Mouse (Mus musculus): ENCODE measurements at regions not wholly inside any gene's neighbourhood (a gene's known extent, or its start where the extent isn't known, plus 50 kb on each side); places are given as distances from the start of the nearest gene placed in this dataset.

- Histone ChIP-seq H3K9ac (ENCODE audit: low read depth, poor library complexity, severe bottlenecking) (no peak overlapping the region), H3K36me3 (ENCODE audit: control insufficient read depth, insufficient read depth, low read length, poor library complexity, severe bottlenecking) (no peaks in the 10 kb centered on the region), H3K4me3 (ENCODE audit: low read depth, low read length) (no peak overlapping the region), H3K27ac (ENCODE audit: insufficient read depth, low read length) (no peak overlapping the region), H3K9me3 (replicated peaks; ENCODE audit: control insufficient read depth, insufficient read depth, low read length, poor library complexity, severe bottlenecking) (no peaks in the 10 kb centered on the region), H3K4me1 (ENCODE audit: control insufficient read depth, insufficient read depth, low read length) (no peaks in the 10 kb centered on the region), H3K27me3 (ENCODE audit: control insufficient read depth, insufficient read depth, low read length, poor library complexity, severe bottlenecking) (no peaks in the 10 kb centered on the region)
- TF ChIP-seq EP300 (IDR thresholded peaks at IDR 0.05; ENCODE audit: insufficient read depth, low read depth, low read length), result no peak
- no peak for TF ChIP-seq POLR2A (IDR thresholded peaks at IDR 0.05; ENCODE audit: insufficient read depth, low read length)
- TF ChIP-seq CTCF (IDR thresholded peaks at IDR 0.05; ENCODE audit: low read depth, low read length), result no peak
These were observed 280.6 kb downstream of the Fsip2 start for GRCm38 (mm10) chr2:83224018-83224417.

GRCm38 (mm10) chr2:83226198-83226597, 282.8 kb downstream of the Fsip2 start:
- Histone ChIP-seq H3K27ac (ENCODE audit: insufficient read depth, low read length) (no peak overlapping the region), H3K4me3 (ENCODE audit: low read depth, low read length) (no peak overlapping the region), H3K4me1 (ENCODE audit: control insufficient read depth, insufficient read depth, low read length) (no peaks in the 10 kb centered on the region), H3K9me3 (replicated peaks; ENCODE audit: control insufficient read depth, insufficient read depth, low read length, poor library complexity, severe bottlenecking) (no peaks in the 10 kb centered on the region), H3K27me3 (ENCODE audit: control insufficient read depth, insufficient read depth, low read length, poor library complexity, severe bottlenecking) (no peaks in the 10 kb centered on the region), H3K9ac (ENCODE audit: low read depth, poor library complexity, severe bottlenecking) (no peak overlapping the region), H3K36me3 (ENCODE audit: control insufficient read depth, insufficient read depth, low read length, poor library complexity, severe bottlenecking) (no peaks in the 10 kb centered on the region)
- TF ChIP-seq POLR2A (IDR thresholded peaks at IDR 0.05; ENCODE audit: insufficient read depth, low read length) (no peak), EP300 (IDR thresholded peaks at IDR 0.05; ENCODE audit: insufficient read depth, low read depth, low read length) (no peak), CTCF (IDR thresholded peaks at IDR 0.05; ENCODE audit: low read depth, low read length) (no peak)

DNA sequence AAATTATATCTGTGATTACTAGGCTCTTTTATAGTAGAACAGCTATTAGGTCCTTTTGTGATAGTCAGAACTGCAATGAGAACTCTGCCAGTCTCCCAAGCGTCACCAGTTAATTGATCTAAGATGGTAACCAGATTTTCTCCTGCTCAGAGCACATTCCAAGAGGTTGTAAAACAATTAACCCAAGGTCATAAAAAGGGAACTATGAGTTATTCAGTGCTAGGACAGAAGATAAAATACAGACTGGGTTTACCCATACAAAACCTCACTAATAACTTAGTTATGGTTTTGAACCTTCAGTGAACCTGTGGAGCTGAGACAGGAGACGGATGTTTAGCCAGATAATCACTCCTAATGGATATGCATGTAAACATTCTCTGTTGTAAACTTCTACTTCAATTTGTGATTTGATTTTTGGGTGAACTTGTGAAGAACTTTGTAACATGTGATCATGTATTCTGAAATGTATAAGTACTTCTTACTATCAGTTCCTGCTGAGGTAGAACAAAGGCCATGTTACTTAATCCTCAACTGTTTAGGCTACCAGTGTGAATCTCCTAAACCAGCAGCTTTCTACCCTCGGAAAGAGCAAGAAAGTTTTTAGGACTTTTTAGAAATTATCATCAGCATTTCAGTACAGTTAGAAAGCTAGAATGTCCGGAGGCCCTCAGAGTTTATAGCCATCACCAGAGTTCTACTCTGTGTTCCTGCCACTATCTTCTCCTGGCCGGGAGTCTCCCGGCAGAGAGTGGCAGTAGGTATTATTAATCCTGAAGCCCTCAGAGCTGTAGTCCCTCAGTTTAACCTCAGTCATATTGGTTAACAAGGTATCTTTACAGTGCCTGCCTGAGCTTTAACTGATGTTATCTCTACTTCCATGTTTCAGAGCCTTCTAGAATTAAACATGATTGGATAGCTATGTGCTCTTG, 308.0 kb downstream of the Fsip2 start:
- TF ChIP-seq POLR2A (IDR thresholded peaks at IDR 0.05; ENCODE audit: insufficient read depth, low read length), result no peak
- no peak for TF ChIP-seq CTCF (IDR thresholded peaks at IDR 0.05; ENCODE audit: low read depth, low read length)
- no peak overlapping the region for H3K27ac ChIP-seq (ENCODE audit: insufficient read depth, low read length)
- no peaks in the 10 kb centered on the region for H3K9me3 ChIP-seq (replicated peaks; ENCODE audit: control insufficient read depth, insufficient read depth, low read length, poor library complexity, severe bottlenecking)
- H3K4me1 ChIP-seq (ENCODE audit: control insufficient read depth, insufficient read depth, low read length), result no peaks in the 10 kb centered on the region
- no peaks in the 10 kb centered on the region for H3K36me3 ChIP-seq (ENCODE audit: control insufficient read depth, insufficient read depth, low read length, poor library complexity, severe bottlenecking)
- no peaks in the 10 kb centered on the region for H3K27me3 ChIP-seq (ENCODE audit: control insufficient read depth, insufficient read depth, low read length, poor library complexity, severe bottlenecking)
- no peak overlapping the region for H3K9ac ChIP-seq (ENCODE audit: low read depth, poor library complexity, severe bottlenecking)
- H3K4me3 ChIP-seq (ENCODE audit: low read depth, low read length), result no peak overlapping the region

- Histone ChIP-seq H3K9ac (ENCODE audit: low read depth, poor library complexity, severe bottlenecking) (no peak overlapping the region), H3K4me3 (ENCODE audit: low read depth, low read length) (no peak overlapping the region), H3K27me3 (ENCODE audit: control insufficient read depth, insufficient read depth, low read length, poor library complexity, severe bottlenecking) (no peaks in the 10 kb centered on the region), H3K9me3 (replicated peaks; ENCODE audit: control insufficient read depth, insufficient read depth, low read length, poor library complexity, severe bottlenecking) (no peaks in the 10 kb centered on the region), H3K4me1 (ENCODE audit: control insufficient read depth, insufficient read depth, low read length) (no peaks in the 10 kb centered on the region), H3K36me3 (ENCODE audit: control insufficient read depth, insufficient read depth, low read length, poor library complexity, severe bottlenecking) (no peaks in the 10 kb centered on the region), H3K27ac (ENCODE audit: insufficient read depth, low read length) (no peak overlapping the region)
- no peak for TF ChIP-seq POLR2A (IDR thresholded peaks at IDR 0.05; ENCODE audit: insufficient read depth, low read length)
These were observed 313.4 kb downstream of the Fsip2 start for GRCm38 (mm10) chr2:83256811-83257321.

DNA sequence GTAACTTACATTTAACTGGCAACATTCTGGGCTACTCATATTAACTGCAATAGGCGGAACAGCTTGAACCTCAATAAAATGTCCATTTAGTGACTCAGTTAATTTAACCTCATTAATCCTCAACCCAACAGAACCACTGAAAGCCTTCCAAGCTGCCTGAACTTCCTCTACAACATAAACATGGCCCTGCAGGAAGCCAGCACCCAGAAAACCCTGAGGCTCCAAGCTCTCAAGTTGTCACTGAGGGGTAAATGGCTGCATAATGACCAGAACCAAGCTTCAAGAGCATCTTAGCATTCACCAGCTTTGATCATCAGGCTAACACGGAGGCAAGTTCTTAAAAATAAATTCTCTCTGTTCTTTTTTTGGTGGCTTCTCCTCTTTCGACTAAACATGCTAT, 315.2 kb downstream of the Fsip2 start:
- Histone ChIP-seq H3K4me3 (ENCODE audit: low read depth, low read length) (no peak overlapping the region), H3K4me1 (ENCODE audit: control insufficient read depth, insufficient read depth, low read length) (no peaks in the 10 kb centered on the region), H3K27ac (ENCODE audit: insufficient read depth, low read length) (no peak overlapping the region), H3K36me3 (ENCODE audit: control insufficient read depth, insufficient read depth, low read length, poor library complexity, severe bottlenecking) (no peaks in the 10 kb centered on the region), H3K9me3 (replicated peaks; ENCODE audit: control insufficient read depth, insufficient read depth, low read length, poor library complexity, severe bottlenecking) (no peaks in the 10 kb centered on the region), H3K27me3 (ENCODE audit: control insufficient read depth, insufficient read depth, low read length, poor library complexity, severe bottlenecking) (no peaks in the 10 kb centered on the region), H3K9ac (ENCODE audit: low read depth, poor library complexity, severe bottlenecking) (no peak overlapping the region)
- TF ChIP-seq EP300 (IDR thresholded peaks at IDR 0.05; ENCODE audit: insufficient read depth, low read depth, low read length) (no peak), CTCF (IDR thresholded peaks at IDR 0.05; ENCODE audit: low read depth, low read length) (no peak), POLR2A (IDR thresholded peaks at IDR 0.05; ENCODE audit: insufficient read depth, low read length) (no peak)

- no peak for TF ChIP-seq CTCF (IDR thresholded peaks at IDR 0.05; ENCODE audit: low read depth, low read length)
- TF ChIP-seq EP300 (IDR thresholded peaks at IDR 0.05; ENCODE audit: insufficient read depth, low read depth, low read length), result no peak
- no peak for TF ChIP-seq POLR2A (IDR thresholded peaks at IDR 0.05; ENCODE audit: insufficient read depth, low read length)
- Histone ChIP-seq H3K27ac (ENCODE audit: insufficient read depth, low read length) (no peak overlapping the region), H3K27me3 (ENCODE audit: control insufficient read depth, insufficient read depth, low read length, poor library complexity, severe bottlenecking) (no peaks in the 10 kb centered on the region)
These were observed 340.7 kb upstream of the Zc3h15 start for GRCm38 (mm10) chr2:83303515-83303914.

More at GRCm38 (mm10) chr2:83303515-83303914, 340.7 kb upstream of the Zc3h15 start:
- H3K9ac ChIP-seq (ENCODE audit: low read depth, poor library complexity, severe bottlenecking), result no peak overlapping the region
- H3K36me3 ChIP-seq (ENCODE audit: control insufficient read depth, insufficient read depth, low read length, poor library complexity, severe bottlenecking), result no peaks in the 10 kb centered on the region
- H3K9me3 ChIP-seq (replicated peaks; ENCODE audit: control insufficient read depth, insufficient read depth, low read length, poor library complexity, severe bottlenecking), result no peaks in the 10 kb centered on the region
- no peak overlapping the region for H3K4me3 ChIP-seq (ENCODE audit: low read depth, low read length)
- H3K4me1 ChIP-seq (ENCODE audit: control insufficient read depth, insufficient read depth, low read length), result no peaks in the 10 kb centered on the region
